Mouse (Mus musculus): ENCODE measurements at regions not wholly inside any gene's neighbourhood (a gene's known extent, or its start where the extent isn't known, plus 50 kb on each side); places are given as distances from the start of the nearest gene placed in this dataset.

DNA sequence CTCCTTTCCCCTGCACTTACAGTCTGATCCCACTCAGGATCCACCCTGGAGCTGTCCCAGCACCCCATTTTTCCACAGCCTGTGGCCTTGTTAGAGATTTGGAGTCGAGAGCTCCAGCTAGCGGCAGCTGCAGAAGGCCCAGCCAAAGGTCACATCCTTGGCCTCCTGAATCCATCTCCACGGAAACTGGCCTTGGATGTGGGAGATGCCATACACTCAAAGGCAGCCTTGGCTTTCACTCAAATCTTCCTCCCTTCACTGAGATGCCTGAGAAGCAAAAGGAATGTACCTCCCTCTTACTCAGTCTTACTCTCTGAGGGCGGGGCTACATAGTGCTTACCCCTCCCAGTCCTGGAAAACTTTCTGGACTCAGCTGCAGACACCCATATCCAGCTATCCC, 56.2 kb upstream of the Ky start:
- no peak overlapping the region for H3K9ac ChIP-seq (ENCODE audit: low read depth, low read length)
- no peak overlapping the region for H3K4me3 ChIP-seq (ENCODE audit: low read depth, low read length)
- no peaks in the 10 kb centered on the region for H3K36me3 ChIP-seq (ENCODE audit: control insufficient read depth, insufficient read depth, low read length)
- H3K9me3 ChIP-seq (ENCODE audit: control insufficient read depth, low read length) = no peaks in the 10 kb centered on the region
- no peak for DNase-seq (ENCODE audit: low spot score)
- no peak for ATAC-seq (ENCODE audit: low read depth)
- H3K4me2 ChIP-seq (ENCODE audit: low read depth, low read length) = no peak overlapping the region
- no peak overlapping the region for H3K27ac ChIP-seq (replicated peaks; ENCODE audit: low read depth, low read length)
- 84% methylated on average over 4 of the region's 4 CpGs for WGBS
- no peaks in the 10 kb centered on the region for H3K4me1 ChIP-seq (ENCODE audit: control insufficient read depth, insufficient read depth, low read length)
- no peaks in the 10 kb centered on the region for H3K27me3 ChIP-seq (replicated peaks; ENCODE audit: control insufficient read depth, insufficient read depth, low read length)

DNA sequence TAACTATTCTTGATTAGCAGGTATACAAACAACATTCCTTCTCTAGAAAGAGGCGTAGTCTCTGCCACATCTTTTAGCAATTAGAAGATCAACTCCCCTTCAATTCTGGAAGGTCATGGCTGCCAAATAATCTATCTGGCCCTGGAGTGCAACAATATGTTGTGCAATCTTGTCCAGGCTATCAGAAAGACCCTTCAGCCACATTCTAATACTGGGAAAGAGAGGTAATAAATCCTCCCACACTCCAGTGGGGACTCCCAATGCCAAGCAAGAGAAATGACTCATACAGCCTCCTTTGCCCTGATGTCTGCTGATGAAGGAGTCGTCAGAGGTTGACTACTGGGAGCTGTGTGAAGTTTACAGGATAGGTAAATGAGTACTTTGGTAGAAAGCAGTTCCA, 59.5 kb upstream of the Ky start:
- Histone ChIP-seq H3K4me1 (ENCODE audit: control insufficient read depth, insufficient read depth, low read length) (no peaks in the 10 kb centered on the region), H3K9me3 (ENCODE audit: control insufficient read depth, low read length) (no peaks in the 10 kb centered on the region), H3K9ac (ENCODE audit: low read depth, low read length) (no peak overlapping the region), H3K27me3 (replicated peaks; ENCODE audit: control insufficient read depth, insufficient read depth, low read length) (no peaks in the 10 kb centered on the region), H3K4me3 (ENCODE audit: low read depth, low read length) (no peak overlapping the region), H3K36me3 (ENCODE audit: control insufficient read depth, insufficient read depth, low read length) (no peaks in the 10 kb centered on the region), H3K4me2 (ENCODE audit: low read depth, low read length) (no peak overlapping the region), H3K27ac (replicated peaks; ENCODE audit: low read depth, low read length) (no peak overlapping the region)
- 52% methylated on average over 2 of the region's 2 CpGs for WGBS
- ATAC-seq (ENCODE audit: low read depth) = no peak
- DNase-seq (ENCODE audit: low spot score) = no peak

DNA sequence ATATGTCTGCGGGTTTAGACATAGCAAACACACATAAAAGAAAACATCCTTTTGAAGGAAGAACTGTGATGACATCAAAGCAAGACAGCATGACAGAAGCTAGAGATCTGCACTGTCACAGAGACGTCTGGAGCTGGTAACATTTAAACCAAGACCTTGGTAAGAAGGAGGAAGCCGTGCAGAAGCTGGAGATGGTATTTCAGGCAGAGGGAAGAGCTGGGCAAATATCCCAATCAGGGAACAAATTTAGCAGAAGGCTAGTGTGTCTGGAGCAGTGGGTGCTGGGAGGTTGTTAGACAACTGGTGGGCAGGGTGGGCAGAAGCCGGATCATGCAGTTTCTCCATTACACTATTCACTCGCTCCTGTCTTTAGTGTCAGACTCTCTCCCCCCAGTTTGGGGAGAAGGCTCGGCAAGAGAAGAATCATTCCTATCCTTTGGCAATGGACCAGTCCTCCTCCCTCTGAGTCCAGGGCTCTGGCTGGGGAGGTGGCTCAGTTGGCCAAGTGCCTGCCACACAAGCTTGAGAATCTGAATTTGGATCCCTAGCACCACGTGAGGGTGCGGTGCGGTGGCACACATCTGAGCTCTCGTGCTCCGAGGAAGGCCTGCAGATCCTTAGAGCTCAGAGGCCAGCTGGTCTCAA, 63.2 kb upstream of the Ky start:
- no peak for ATAC-seq (ENCODE audit: low read depth)
- no peak for DNase-seq (ENCODE audit: low spot score)
- Histone ChIP-seq H3K4me1 (ENCODE audit: control insufficient read depth, insufficient read depth, low read length) (no peaks in the 10 kb centered on the region), H3K36me3 (ENCODE audit: control insufficient read depth, insufficient read depth, low read length) (no peaks in the 10 kb centered on the region), H3K4me2 (ENCODE audit: low read depth, low read length) (no peak overlapping the region), H3K4me3 (ENCODE audit: low read depth, low read length) (no peak overlapping the region), H3K27ac (replicated peaks; ENCODE audit: low read depth, low read length) (no peak overlapping the region), H3K27me3 (replicated peaks; ENCODE audit: control insufficient read depth, insufficient read depth, low read length) (no peaks in the 10 kb centered on the region), H3K9me3 (ENCODE audit: control insufficient read depth, low read length) (no peaks in the 10 kb centered on the region), H3K9ac (ENCODE audit: low read depth, low read length) (no peak overlapping the region)
- WGBS = 77% methylated on average over 11 of the region's 11 CpGs

DNA sequence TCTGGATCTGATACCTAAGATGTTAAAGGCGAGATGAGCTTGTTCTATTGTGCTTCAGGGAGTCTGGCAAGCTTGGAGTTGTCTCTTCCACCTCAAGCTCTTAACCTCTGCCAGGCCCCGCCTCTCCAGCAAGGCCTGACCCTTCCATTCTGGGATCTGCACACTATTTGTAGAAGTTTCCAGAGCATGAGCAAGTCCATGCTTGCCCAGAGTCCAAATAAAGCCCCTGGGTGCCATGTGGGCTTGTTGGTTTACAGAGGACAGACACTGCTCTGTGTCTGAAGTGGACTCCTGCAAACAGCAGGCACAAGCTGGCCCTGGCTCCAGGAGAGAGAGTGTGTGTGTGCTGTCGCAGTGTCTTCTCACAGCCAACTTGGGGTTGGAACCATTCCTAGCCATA, 67.9 kb upstream of the Ky start:
- ATAC-seq (ENCODE audit: low read depth) = no peak
- no peaks in the 10 kb centered on the region for H3K9me3 ChIP-seq (ENCODE audit: control insufficient read depth, low read length)
- H3K27me3 ChIP-seq (replicated peaks; ENCODE audit: control insufficient read depth, insufficient read depth, low read length) = no peaks in the 10 kb centered on the region
- no peak overlapping the region for H3K4me2 ChIP-seq (ENCODE audit: low read depth, low read length)
- H3K9ac ChIP-seq (ENCODE audit: low read depth, low read length) = no peak overlapping the region
- no peak overlapping the region for H3K4me3 ChIP-seq (ENCODE audit: low read depth, low read length)
- no peak for DNase-seq (ENCODE audit: low spot score)
- no peak overlapping the region for H3K27ac ChIP-seq (replicated peaks; ENCODE audit: low read depth, low read length)
- no peaks in the 10 kb centered on the region for H3K36me3 ChIP-seq (ENCODE audit: control insufficient read depth, insufficient read depth, low read length)
- H3K4me1 ChIP-seq (ENCODE audit: control insufficient read depth, insufficient read depth, low read length) = no peaks in the 10 kb centered on the region
- 79% methylated on average over 3 of the region's 3 CpGs for WGBS

DNA sequence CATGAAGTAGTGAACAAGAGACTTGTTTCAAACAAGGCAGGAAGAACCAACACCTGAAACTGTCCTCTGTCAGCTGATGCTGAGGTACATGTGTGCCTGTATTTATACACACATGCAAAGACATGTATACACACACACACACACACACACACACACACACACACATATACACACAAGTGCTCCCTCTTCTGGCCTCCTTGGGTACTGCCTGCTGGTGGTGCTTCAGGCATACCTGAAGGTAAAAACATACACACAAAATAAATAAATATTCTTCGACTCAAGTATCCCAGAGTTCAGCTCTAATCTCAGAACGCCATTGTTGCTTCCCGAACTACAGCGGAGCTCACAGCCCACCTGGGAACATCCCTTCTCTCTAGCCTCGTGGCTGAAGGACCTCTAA, 69.2 kb upstream of the Ky start:
- no peaks in the 10 kb centered on the region for H3K9me3 ChIP-seq (ENCODE audit: control insufficient read depth, low read length)
- no peak overlapping the region for H3K9ac ChIP-seq (ENCODE audit: low read depth, low read length)
- no peak overlapping the region for H3K27ac ChIP-seq (replicated peaks; ENCODE audit: low read depth, low read length)
- H3K4me3 ChIP-seq (ENCODE audit: low read depth, low read length) = no peak overlapping the region
- H3K4me2 ChIP-seq (ENCODE audit: low read depth, low read length) = no peak overlapping the region
- H3K4me1 ChIP-seq (ENCODE audit: control insufficient read depth, insufficient read depth, low read length) = no peaks in the 10 kb centered on the region
- ATAC-seq (ENCODE audit: low read depth) (no peak), DNase-seq (ENCODE audit: low spot score) (no peak)
- no peaks in the 10 kb centered on the region for H3K36me3 ChIP-seq (ENCODE audit: control insufficient read depth, insufficient read depth, low read length)
- 85% methylated on average over 5 of the region's 5 CpGs for WGBS
- H3K27me3 ChIP-seq (replicated peaks; ENCODE audit: control insufficient read depth, insufficient read depth, low read length) = no peaks in the 10 kb centered on the region

DNA sequence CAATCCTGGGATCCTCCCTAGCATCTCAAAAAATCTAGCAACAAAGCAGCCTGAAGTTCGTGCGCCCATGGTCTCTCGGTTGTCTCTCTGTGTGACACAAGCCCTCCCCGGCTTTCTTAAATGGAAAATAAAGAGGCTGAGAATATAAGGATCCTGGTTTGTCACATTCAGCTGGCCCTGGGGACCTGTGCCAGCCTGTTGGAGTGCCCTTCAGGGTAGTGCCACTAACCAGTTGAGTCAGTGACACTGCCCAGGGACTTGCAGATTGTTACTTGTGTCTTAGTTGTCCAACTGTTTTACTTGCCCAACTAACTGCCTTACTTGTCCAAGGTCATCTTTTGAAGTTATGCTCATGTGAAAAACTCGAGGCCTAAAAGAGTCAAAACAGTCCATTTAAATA, 73.5 kb upstream of the Ephb1 start:
- Histone ChIP-seq H3K4me2 (ENCODE audit: low read depth, low read length) (no peak overlapping the region), H3K36me3 (ENCODE audit: control insufficient read depth, insufficient read depth, low read length) (no peaks in the 10 kb centered on the region), H3K9ac (ENCODE audit: low read depth, low read length) (no peak overlapping the region), H3K4me3 (ENCODE audit: low read depth, low read length) (no peak overlapping the region), H3K27ac (replicated peaks; ENCODE audit: low read depth, low read length) (no peak overlapping the region), H3K9me3 (ENCODE audit: control insufficient read depth, low read length) (no peaks in the 10 kb centered on the region), H3K4me1 (ENCODE audit: control insufficient read depth, insufficient read depth, low read length) (peaks cover 14% of the 10 kb centered on the region), H3K27me3 (replicated peaks; ENCODE audit: control insufficient read depth, insufficient read depth, low read length) (no peaks in the 10 kb centered on the region)
- ATAC-seq (ENCODE audit: low read depth) (no peak), DNase-seq (ENCODE audit: low spot score) (no peak)
- 90% methylated on average over 5 of the region's 5 CpGs for WGBS

DNA sequence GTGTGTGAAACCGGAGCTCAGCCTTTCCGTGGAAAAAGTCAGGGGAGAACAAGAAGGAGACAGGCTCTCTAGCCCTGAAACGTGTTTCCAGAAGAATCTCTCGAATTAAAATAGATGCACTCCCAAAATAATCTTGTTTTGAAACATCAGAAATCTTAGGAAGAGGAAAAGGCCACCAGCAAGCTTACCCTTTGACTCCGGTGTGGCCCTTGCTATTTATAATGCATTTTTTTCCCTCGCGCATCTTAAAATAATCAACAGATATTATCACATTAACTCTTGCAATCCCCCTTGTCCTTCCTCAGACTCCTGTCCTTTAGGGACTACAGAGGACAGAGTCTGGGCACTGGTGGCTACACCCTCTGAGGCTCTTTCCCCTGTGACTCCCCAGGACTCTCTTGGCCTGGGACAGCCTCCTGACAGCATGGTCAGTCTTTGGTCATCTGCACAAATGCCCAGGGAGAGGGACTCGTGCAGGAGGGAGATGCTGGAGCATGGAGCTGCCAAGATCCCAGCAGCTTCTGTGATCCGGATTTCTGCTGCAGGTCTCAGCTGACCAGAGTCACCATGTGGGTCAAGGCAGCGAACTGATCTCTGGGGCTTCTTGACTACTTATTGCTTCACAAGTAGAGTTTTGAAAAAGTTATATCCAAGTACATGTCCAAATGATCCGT, 70.3 kb upstream of the Ephb1 start:
- 43% methylated on average over 11 of the region's 11 CpGs for WGBS
- peak overlapping the region; percentile 21 for H3K4me3 ChIP-seq (ENCODE audit: low read depth, low read length)

DNA sequence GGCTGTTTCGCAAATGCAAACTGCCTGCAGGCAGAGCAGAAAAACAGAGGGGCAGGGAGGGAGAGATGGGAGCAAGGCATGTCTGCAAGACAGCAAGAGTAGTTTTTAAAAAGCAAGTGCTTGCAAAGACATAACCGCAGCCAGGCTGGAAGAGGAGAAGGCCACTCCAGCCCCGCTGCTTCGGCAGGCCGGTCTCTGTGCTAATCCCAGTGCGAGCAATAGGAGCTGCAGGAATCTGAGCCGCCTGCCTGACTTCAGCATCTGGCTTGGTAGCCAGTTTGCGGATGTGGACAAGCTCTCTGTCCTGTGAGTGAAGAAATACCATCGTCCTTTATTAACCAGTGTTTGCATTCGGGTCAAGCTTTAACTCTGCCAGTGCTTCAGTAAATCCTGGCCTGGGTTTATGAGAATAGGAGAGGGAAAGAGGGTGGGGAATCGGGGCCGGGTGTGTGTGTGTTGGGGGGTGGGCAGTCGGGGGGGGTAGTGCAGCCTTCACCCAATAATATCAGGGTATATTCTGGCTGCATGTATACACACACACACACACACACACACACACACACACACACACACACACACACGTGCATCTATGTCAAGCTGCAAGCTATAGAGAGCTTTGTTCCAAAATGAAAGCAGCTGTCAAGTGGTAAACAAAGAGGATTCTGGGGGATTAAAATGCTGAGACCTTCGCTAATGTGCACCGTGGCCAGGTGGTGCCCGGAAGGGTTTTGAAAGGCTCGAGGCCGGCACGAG, 69.6 kb upstream of the Ephb1 start:
- peak; percentile 89 for ATAC-seq (ENCODE audit: low read depth)
- DNase-seq (ENCODE audit: low spot score) = peak; percentile 87
- Histone ChIP-seq H3K9me3 (ENCODE audit: control insufficient read depth, low read length) (no peaks in the 10 kb centered on the region), H3K4me3 (ENCODE audit: low read depth, low read length) (peak overlapping the region; percentile 21), H3K4me2 (ENCODE audit: low read depth, low read length) (peak overlapping the region; percentile 47), H3K27me3 (replicated peaks; ENCODE audit: control insufficient read depth, insufficient read depth, low read length) (no peaks in the 10 kb centered on the region), H3K4me1 (ENCODE audit: control insufficient read depth, insufficient read depth, low read length) (peaks cover 16% of the 10 kb centered on the region), H3K9ac (ENCODE audit: low read depth, low read length) (peak overlapping the region; percentile 45; the same call in 1 of the 2 replicates), H3K36me3 (ENCODE audit: control insufficient read depth, insufficient read depth, low read length) (no peaks in the 10 kb centered on the region), H3K27ac (replicated peaks; ENCODE audit: low read depth, low read length) (peak overlapping the region; percentile 67)
- 9% methylated on average over 20 of the region's 20 CpGs for WGBS

More for the DNA sequence above, 70.3 kb upstream of the Ephb1 start:
- peak overlapping the region; percentile 67; the same call in 1 of the 2 replicates for H3K27ac ChIP-seq (replicated peaks; ENCODE audit: low read depth, low read length)
- ATAC-seq (ENCODE audit: low read depth) (no peak), DNase-seq (ENCODE audit: low spot score) (no peak)
- 0 out of 2 replicates have a peak overlapping the region, but pooled peaks have one; percentile 21 for H3K9ac ChIP-seq (ENCODE audit: low read depth, low read length)
- H3K4me1 ChIP-seq (ENCODE audit: control insufficient read depth, insufficient read depth, low read length) = peaks cover 16% of the 10 kb centered on the region
- no peaks in the 10 kb centered on the region for H3K36me3 ChIP-seq (ENCODE audit: control insufficient read depth, insufficient read depth, low read length)
- no peaks in the 10 kb centered on the region for H3K9me3 ChIP-seq (ENCODE audit: control insufficient read depth, low read length)
- H3K4me2 ChIP-seq (ENCODE audit: low read depth, low read length) = peak overlapping the region; percentile 47
- H3K27me3 ChIP-seq (replicated peaks; ENCODE audit: control insufficient read depth, insufficient read depth, low read length) = no peaks in the 10 kb centered on the region
